Mouse (Mus musculus) layer of hippocampus, postnatal 10 days (tissue): ENCODE data around the gene Mthfd2. TPM values are rescaled to one million over a fixed set of nuclear protein-coding genes. Genes with fewer than 3 reads are reported as not detected.
"Not testable (repeated sequence)": the region's sequence is repeated elsewhere in the genome, so short reads cannot be mapped to it uniquely, and the experiment has no call there.

Experiments used
- DNase-seq, 2 experiments: peaks; one replicate each; pipeline ENCODE4 v3.0.0; 2021; ENCODE audit warnings: low spot score in 2 of 2
- long read RNA-seq: library from polyadenylated mRNA; stranded (forward); transcript quantifications from one replicate; pipeline ENCODE4 v2.0.0, GENCODE M21; 2023
- total RNA-seq, 2 experiments: library from RNA; stranded (reverse); gene quantifications; 2 replicates each; pipeline ENCODE4 v1.2.3; 2021

Mthfd2 gene
- 10 to 100 TPM; 10.3 to 11.3 TPM for total RNA-seq
- long read RNA-seq, transcript Mthfd2-201 (8 exons, 2,085 nt), result major isoform, 8 of 10 reads
- long read RNA-seq, partial matches to known transcripts, result 0 of 10 reads
- long read RNA-seq, other reads (novel, unspliced or antisense), result 2 of 10 reads

DNA sequence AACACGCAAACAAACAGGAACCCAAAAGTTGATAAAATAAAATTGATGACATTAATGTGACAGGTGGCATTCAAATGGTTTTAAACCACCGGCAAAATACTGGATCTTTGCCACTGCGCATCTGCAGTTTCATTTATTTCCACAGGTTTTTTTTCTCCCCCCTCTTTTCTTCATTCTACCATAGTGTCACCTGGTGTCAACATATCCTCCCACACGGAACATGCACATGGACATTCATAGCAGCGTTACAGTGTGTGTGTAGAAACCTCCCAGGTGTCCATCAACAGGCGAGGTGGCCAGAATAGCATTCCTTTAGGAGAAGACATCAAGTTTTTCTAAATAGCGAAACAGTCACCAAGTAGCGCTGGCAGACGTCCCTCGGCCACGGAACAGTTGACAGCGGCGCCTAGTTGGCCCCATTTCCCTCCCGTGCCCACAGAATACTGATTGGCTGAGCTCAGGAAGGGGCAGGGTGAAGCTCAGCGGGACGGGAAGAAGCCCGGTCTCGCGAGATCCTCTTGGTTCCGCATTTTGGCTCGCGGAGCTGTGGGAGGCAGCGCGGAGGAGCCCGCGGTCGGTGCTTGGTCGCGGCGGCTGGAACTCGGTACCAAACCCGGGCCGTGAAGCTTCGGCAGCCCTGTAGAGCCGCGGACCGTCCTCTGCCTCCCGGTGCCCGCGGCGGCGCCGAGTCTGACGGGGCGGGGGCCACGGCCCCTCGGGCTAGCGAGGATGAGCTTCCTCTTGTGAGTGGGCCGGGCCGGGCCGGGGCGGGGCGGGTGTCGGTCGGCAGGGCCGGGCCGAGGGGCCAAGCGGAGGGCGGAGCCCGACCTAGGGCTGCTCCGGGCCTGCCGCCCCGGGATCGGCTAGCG, at the start of gene Mthfd2, which contains the start of gene Mob1a:
TSS of gene Mthfd2 (minus strand) at position 384 of the 869 bp plus-strand sequence.
TSS of gene Mob1a (plus strand) at position 492 of the 869 bp plus-strand sequence.
- peak; percentile 90 to 94 for DNase-seq

- no peak for DNase-seq
Observed at GRCm38 (mm10) chr6:83373704-83374300, 48.1 kb upstream of the Mthfd2 start.

GRCm38 (mm10) chr6:83371350-83371749, 45.6 kb upstream of the Mthfd2 start:
- no peak for DNase-seq

GRCm38 (mm10) chr6:83370316-83370965, 44.7 kb upstream of the Mthfd2 start:
- no peak for DNase-seq

- DNase-seq, result no peak
Observed at GRCm38 (mm10) chr6:83363075-83363474, 37.4 kb upstream of the Mthfd2 start.

DNA sequence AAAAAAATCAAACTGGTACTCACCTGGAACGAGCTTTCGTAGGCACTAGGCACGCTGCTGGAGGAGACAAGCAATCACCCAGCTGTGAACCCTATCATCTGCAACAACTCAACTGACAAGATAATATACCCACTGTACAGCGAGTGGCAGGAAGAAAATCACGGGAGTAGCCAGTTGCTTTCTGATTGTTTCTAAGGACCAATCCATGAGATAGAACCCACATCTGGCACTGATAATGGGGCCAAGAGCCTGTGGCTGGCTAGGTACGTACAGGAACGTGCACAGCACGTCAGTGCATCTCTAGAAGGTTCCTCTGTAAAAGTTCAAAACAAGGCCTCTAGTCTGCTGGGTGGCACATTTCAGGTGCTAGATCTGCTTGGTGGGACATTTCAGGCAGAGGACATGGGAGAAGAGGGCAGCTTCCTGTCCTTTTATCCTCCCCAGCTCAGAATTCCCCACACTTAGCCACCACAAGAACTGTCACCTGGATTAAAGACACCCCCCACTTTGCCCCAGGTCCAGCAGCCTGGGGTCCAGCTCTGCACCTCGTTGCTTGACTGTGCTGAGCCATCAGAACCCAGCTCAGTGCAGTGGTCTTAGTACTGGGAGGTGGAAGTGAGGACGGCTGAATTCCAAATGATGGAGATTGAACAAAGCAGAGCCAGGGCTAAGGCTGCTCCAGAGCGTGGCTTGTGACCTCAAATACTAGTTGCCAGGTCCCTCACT, 36.0 kb upstream of the Mthfd2 start:
- DNase-seq, result no peak

DNA sequence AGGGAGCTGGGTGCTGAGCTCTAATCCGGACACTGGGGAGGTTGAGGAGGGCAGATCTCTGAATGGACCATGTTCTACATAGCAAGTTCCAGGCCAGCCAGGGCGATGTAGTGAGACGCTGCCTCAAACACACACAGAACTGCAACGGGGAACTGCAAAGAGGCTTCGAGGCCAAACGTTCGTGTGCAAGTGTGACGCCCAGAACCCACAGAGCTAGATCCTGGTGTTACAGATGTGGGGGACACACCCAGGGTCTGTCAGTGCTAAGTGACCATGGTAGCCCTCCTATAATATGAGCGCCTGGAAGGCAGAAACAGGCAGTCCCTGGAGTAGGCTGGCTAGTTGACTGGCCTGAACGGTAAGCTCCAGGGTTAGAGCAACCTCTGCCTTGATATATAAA, 31.7 kb upstream of the Mthfd2 start:
- no peak for DNase-seq

DNA sequence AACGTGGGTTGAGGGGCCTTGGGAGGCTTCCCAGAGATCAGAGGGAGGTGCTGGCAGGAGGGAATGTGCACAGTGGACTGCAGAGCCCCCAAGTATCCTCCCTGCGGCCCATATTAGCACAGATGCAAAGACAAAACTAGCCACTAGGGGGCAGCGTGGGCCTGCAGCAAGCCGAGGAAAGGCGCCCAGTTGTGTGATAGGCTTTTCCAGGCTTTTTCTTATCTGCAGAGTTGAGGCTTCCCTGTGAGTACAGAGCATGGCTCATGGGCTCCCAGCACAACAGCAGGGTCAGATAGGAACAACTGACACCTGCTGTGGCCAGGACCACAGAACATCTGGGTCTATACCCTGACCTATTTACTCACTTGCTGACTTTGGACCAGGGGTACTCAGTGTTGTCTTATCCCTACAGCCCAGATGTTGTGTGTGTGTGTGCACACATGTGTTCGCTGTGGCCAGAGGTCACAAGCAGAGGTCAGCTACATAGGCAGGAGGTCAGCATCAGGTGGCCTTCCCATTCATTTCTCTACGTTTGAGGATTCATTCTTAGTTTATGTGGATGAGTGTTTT, 30.9 kb upstream of the Mthfd2 start:
- DNase-seq, result peak; percentile 92

DNA sequence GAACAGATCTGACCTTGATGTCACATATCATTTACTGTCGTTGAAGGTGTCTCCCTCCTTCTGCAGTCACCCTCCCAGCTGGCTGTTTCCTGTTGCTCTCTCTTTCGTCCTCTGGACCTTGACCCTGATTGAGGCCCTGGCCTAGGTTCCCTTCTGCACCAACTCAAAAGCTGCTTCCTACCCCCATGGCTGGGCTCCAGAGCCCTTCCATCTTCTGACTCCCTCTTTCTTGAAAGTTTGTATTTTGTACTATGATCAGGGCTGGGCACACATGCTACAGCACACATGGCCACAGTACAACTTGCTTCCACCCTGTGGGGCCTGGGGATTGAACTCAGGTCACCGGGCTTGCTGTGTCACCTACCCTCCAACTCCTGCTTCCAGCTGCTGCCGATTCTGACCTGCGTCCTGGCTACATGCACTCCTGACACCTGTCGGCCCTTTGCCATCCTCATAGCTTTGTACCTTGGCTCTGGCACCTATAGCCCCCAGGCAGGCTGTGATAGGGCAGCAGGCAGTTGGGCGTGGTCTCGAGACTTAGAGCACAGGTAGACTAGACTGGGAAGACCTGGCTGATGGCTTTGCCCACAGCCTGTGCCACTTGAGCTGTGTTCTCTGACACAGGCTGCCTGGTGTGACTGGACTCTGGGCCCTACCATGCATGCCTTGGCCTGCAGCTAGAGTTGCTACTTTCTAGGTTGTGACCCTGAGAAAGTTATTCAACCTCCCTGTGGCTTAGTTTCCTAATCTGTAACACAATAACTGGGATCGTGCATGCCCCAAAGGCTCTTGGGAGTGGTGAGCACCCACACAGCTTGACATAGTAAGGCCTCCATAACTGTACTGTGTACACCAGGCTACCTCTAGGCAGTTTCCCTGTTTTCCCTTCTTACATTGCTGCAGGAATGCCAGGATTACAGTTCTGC, 29.4 kb upstream of the Mthfd2 start:
- no peak for DNase-seq

GRCm38 (mm10) chr6:83352666-83353410, 27.1 kb upstream of the Mthfd2 start:
- no peak for DNase-seq

DNA sequence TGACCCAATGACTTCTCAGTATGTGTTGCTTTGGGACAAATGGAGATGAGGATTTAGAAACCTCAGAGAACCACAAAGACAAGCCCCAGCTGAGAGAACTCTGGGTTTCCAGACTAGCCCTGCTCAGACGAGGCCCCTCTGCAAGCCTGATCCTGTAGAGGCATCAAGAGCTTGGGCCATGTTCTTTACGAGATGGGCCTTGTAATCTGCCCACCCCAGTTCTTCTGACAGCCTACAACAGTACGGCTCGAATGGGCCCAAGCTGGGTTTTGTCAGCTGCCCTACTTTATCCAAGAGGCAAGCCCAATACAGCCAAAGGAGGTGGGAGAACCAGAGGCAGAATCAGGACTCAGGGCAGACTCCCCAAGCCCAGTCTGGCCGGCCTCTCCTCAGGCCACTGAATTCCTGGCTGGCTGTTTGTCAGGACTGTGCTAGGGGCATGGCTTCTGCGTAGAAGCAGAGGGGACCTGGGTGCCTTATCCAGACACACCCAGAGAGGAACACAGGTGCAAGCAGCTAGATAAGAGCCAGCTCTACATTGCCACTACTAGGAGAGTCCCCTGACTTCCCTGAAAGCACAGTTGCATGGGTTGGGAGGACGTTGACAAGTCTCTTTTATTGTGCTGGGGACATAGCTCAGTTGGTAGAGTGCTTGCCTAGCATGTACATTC, 25.9 kb upstream of the Mthfd2 start:
- no peak for DNase-seq

GRCm38 (mm10) chr6:83350851-83351405, 25.2 kb upstream of the Mthfd2 start:
- no peak for DNase-seq

DNA sequence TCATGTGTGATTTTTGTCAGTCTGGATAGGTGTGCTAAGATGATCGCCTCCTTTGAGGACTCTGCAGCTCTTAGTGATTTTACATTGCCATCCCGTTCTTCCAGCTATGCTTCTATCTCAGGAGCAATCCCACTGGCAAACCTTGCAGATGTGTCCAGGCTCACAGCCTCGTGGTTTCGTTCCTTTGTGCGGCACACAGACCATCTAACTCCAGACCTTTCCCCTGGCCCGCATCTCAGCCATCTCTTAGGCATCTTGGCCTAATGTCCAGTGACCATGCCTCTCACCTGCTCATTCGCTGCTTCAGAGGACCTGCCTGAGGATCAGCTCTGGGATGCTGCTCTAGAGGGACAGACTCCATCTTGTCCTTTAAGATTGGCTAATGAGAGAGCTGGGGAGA, 24.5 kb upstream of the Mthfd2 start:
- no peak for DNase-seq

GRCm38 (mm10) chr6:83349274-83349958, 23.7 kb upstream of the Mthfd2 start:
- DNase-seq, result peak; percentile 88 to 92

GRCm38 (mm10) chr6:83348873-83349272, 23.2 kb upstream of the Mthfd2 start, which contains the start of gene Bola3:
TSS of gene Bola3 (plus strand) at chr6:83349147.
- DNase-seq, result no peak

GRCm38 (mm10) chr6:83347916-83348315, 22.2 kb upstream of the Mthfd2 start:
- DNase-seq, result no peak

- not testable (repeated sequence) for DNase-seq
Observed at GRCm38 (mm10) chr6:83345285-83345684, 19.6 kb upstream of the Mthfd2 start.
